Mouse (Mus musculus) midbrain, embryonic 16.5 days (tissue): ENCODE data around the gene Nav1. TPM values are rescaled to one million over a fixed set of nuclear protein-coding genes. Genes with fewer than 3 reads are reported as not detected.
A peak's percentile ranks its signal among the peaks of the same experiment; 100 is the strongest.

Experiments
- ATAC-seq: fragments of 200-750 bp; cut with Nextera tagmentation; 2 replicates; pipeline ENCODE4 v1.8.0; 2017; ENCODE audit warnings: moderate TSS enrichment
- H3K27ac ChIP-seq: fragments of 300-500 bp; sonication (generic); 2 replicates; pipeline ENCODE4 v1.5.1; 2014; ENCODE audit warnings: mild to moderate bottlenecking, low read length, mixed read lengths
- H3K27me3 ChIP-seq: fragments of 300-500 bp; sonication (generic); 2 replicates; pipeline ENCODE4 v1.6.1; 2014; ENCODE audit warnings: low read depth, low read length, mixed read lengths; ENCODE audit not compliant: control insufficient read depth, insufficient read depth
- H3K36me3 ChIP-seq: fragments of 300-500 bp; sonication (generic); 2 replicates; pipeline ENCODE4 v1.6.1; 2014; ENCODE audit warnings: mild to moderate bottlenecking, low read length, moderate library complexity, mixed read lengths; ENCODE audit not compliant: control insufficient read depth, insufficient read depth
- H3K4me1 ChIP-seq: fragments of 300-500 bp; sonication (generic); 2 replicates; pipeline ENCODE4 v1.6.1; 2014; ENCODE audit warnings: mild to moderate bottlenecking, low read length, mixed read lengths; ENCODE audit not compliant: control insufficient read depth, insufficient read depth
- H3K4me2 ChIP-seq: fragments of 300-500 bp; sonication (generic); 2 replicates; pipeline ENCODE4 v1.6.1; 2014; ENCODE audit warnings: mild to moderate bottlenecking, low read length, mixed read lengths
- H3K4me3 ChIP-seq: fragments of 300-500 bp; sonication (generic); 2 replicates; pipeline ENCODE4 v1.5.1; 2014; ENCODE audit warnings: low read depth, mild to moderate bottlenecking, low read length, moderate library complexity, mixed read lengths
- H3K9ac ChIP-seq: fragments of 300-500 bp; sonication (generic); 2 replicates; pipeline ENCODE4 v1.6.1; 2014; ENCODE audit warnings: low read depth, low read length, mixed read lengths
- H3K9me3 ChIP-seq: fragments of 300-500 bp; sonication (generic); replicated peaks from 2 replicates; pipeline ENCODE4 v1.6.1; 2014; ENCODE audit warnings: mild to moderate bottlenecking, low read length, mixed read lengths; ENCODE audit not compliant: control insufficient read depth, poor library complexity, severe bottlenecking
- WGBS: fragments of 180-500 bp; shearing (Covaris S2); extraction: QIAGEN DNeasy Blood & Tissue Kit; methylation state at CpG from one replicate; pipeline ENCODE4 v1.1.7; 2014; 5-methylcytosine and 5-hydroxymethylcytosine counted together
- polyA plus RNA-seq: library from polyadenylated mRNA; unstranded; fragments of >200 nt; fragmentation: Nextera tagmentation; extraction: Ambion mirVana; gene quantifications from 2 replicates; pipeline ENCODE4 v1.2.1, GENCODE M21; 2015

Nav1 gene
- polyA plus RNA-seq, 1 experiment from 2014 or later = 53.9 TPM

DNA sequence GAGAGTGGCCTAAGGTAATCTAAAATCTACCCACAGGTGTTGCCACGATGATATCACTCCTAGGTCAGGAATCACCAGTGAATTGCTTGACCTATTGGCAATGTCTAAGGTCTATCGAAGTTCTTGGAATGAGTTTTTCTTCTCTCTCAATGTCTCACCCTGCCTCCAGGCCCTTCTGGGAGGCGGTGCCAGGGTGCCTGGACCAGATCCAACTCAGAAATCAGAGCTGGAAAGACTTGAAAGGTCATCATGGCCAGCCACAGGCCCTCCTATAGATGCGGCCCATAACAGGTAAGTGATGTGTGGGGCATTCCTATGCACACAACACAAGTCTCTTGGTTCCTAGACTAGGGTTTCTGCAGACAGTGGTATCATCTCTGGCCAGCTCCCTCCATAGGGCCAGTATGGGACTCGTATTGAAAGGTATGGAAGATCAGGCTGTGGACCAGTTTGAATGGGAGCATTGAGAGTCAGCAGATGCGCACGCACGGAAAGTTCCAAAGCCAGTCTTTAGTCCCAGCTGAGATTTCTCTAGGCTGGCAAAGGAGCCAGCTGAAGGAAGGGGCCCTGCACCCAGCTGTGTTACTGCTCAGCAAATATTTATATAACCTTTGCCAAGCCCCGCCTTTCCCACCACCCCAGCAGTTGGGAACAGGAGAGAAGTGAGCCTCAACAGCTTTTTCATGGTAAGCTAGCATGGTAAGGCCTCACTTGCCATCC, 92.0 kb downstream of the Nav1 start:
- no peaks in the 10 kb centered on the region for H3K9me3 ChIP-seq
- H3K4me3 ChIP-seq = no peak overlapping the region
- no peak overlapping the region for H3K9ac ChIP-seq
- H3K27ac ChIP-seq = no peak overlapping the region
- no peaks in the 10 kb centered on the region for H3K36me3 ChIP-seq
- WGBS = 72% methylated on average over 9 of the region's 9 CpGs
- ATAC-seq = no peak
- peaks cover 30% of the 10 kb centered on the region for H3K4me1 ChIP-seq
- H3K4me2 ChIP-seq = no peak overlapping the region
- H3K27me3 ChIP-seq = no peaks in the 10 kb centered on the region

DNA sequence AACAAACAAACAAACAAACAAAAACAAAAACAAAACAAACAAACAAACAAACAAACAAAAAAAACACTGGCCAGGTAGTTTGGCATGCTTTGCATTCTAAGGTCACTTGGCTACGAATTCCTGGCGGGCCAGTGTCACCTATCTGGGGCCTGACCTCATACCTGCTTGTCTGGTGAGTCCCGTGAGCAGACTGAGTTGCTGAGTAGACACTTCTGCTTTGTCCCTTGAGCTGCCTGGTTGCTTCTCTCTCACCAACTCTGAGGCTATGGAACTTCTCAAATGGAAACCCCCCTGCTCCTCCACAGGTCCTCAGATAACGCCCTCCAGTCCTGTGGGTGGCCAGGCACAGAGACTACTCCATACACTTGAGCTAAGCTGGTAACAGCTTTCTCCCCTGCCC, 93.0 kb downstream of the Nav1 start:
- 76% methylated on average over 4 of the region's 4 CpGs for WGBS
- Histone ChIP-seq H3K27me3 (no peaks in the 10 kb centered on the region), H3K36me3 (no peaks in the 10 kb centered on the region), H3K4me2 (no peak overlapping the region), H3K4me1 (peaks cover 35% of the 10 kb centered on the region), H3K27ac (no peak overlapping the region), H3K9me3 (no peaks in the 10 kb centered on the region), H3K9ac (no peak overlapping the region), H3K4me3 (no peak overlapping the region)
- no peak for ATAC-seq

- WGBS = 44% methylated on average over 5 of the region's 5 CpGs
- Histone ChIP-seq H3K9me3 (no peaks in the 10 kb centered on the region), H3K36me3 (no peaks in the 10 kb centered on the region), H3K4me3 (no peak overlapping the region), H3K27me3 (no peaks in the 10 kb centered on the region), H3K9ac (no peak overlapping the region), H3K4me1 (peaks cover 35% of the 10 kb centered on the region), H3K27ac (no peak overlapping the region), H3K4me2 (no peak overlapping the region)
- ATAC-seq = no peak
Observed at GRCm38 (mm10) chr1:135513464-135513863, 93.6 kb downstream of the Nav1 start.

GRCm38 (mm10) chr1:135510346-135510977, 96.6 kb downstream of the Nav1 start:
- Histone ChIP-seq H3K27me3 (no peaks in the 10 kb centered on the region), H3K4me2 (peak overlapping the region; percentile 86), H3K9me3 (no peaks in the 10 kb centered on the region), H3K9ac (peak overlapping the region; percentile 82), H3K27ac (peak overlapping the region; percentile 90), H3K36me3 (no peaks in the 10 kb centered on the region), H3K4me3 (peak overlapping the region; percentile 57), H3K4me1 (peaks cover 42% of the 10 kb centered on the region)
- ATAC-seq = peak; percentile 85
- WGBS = 2% methylated on average over 30 of the region's 30 CpGs

DNA sequence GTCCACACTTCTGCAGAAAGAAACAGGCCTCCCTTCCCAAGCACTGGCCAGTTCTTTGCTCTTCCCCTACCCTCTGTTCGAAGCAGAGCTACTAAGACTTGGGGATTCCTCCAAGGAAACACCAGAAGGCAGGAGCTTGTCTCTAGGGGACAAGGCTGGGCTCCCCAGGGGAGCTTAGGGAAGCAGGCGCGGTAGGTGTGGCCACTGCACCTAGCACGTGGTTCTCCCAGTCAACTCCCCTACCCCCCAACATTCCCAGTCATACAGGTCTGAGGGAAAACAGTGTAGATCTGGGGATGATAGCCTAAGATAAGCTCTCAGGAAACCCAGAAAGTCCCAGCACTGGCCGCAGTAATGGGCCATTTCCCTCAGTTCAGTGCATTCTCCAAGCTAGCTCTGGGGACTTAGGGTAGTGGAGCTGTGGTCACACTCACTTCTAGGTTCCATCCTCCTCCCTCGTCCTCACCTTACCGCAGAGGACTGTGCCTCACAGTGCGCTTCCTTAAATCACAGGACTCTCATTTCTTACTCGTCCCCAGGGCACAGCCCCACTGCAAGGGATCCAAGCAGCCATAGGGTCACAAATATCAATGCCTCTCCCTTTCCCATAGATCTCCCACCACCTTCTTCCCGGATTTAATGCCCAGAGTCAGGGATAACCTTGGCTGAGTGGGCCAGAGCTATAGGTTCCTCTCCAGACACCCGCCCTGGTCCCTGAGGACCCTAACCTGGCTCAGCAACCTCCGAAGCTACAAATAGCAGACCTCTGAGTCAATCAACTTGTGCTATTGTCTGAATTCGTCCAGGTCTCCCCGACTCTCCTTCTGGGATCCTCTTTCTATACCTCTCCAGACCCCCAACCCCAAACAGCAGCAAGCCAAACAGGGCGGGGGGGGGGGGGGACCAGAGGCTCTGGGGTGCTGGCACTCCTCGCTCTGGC, 97.7 kb downstream of the Nav1 start:
- H3K4me3 ChIP-seq = peak overlapping the region; percentile 57
- no peaks in the 10 kb centered on the region for H3K27me3 ChIP-seq
- H3K4me1 ChIP-seq = peaks cover 41% of the 10 kb centered on the region
- ATAC-seq = peak; percentile 24
- peak overlapping the region; percentile 86 for H3K4me2 ChIP-seq
- H3K27ac ChIP-seq = peak overlapping the region; percentile 90
- 10% methylated on average over 15 of the region's 16 CpGs for WGBS
- H3K36me3 ChIP-seq = no peaks in the 10 kb centered on the region
- no peaks in the 10 kb centered on the region for H3K9me3 ChIP-seq
- H3K9ac ChIP-seq = peak overlapping the region; percentile 82

GRCm38 (mm10) chr1:135508349-135508634, 98.8 kb downstream of the Nav1 start:
- no peaks in the 10 kb centered on the region for H3K9me3 ChIP-seq
- ATAC-seq = no peak
- H3K27ac ChIP-seq = no peak overlapping the region
- peak overlapping the region; percentile 86 for H3K4me2 ChIP-seq
- H3K27me3 ChIP-seq = no peaks in the 10 kb centered on the region
- H3K9ac ChIP-seq = peak overlapping the region; percentile 4; the same call in 1 of the 2 replicates
- H3K4me3 ChIP-seq = 0 out of 2 replicates have a peak overlapping the region, but pooled peaks have one; percentile 57
- no peaks in the 10 kb centered on the region for H3K36me3 ChIP-seq
- WGBS = 8% methylated on average over 3 of the region's 3 CpGs
- peaks cover 37% of the 10 kb centered on the region for H3K4me1 ChIP-seq

DNA sequence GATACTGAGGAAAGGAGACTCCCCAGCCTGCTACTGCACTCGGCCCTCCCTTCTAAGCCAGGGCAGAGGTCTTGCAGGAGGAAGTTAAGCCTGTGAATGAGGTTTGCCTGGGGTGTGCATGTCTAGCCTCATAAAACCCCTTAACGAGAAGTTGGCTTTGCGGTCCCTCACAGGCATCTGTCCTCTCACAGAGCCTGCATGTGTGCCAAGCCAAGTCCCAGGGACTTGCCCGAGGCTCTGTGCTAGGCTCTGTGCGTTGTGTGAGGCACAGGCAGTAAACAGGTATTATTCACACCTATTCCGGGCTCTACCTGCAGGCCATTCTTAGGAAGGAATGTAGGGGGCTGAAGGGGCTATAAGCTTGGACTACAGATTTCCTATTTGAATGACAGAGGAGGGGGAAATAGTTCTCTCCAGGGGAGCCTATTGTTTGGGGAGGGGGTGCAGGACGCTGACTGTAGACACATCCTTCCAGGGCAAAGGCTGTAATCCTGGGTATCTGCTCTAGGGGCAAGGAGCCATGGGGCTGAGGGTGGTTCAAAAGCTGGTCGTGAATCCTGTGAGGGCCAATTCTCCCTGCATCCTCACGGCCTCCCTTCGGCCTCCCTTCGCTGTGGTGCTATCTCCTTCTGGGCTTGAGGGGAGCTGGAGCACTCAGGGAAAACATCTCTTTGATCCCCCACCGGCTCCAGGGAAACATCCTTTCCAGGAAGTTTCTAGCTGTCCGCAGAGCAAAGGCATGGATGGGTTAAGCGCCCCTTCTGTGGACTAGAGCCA, 99.3 kb downstream of the Nav1 start:
- Histone ChIP-seq H3K4me3 (no peak overlapping the region), H3K27me3 (no peaks in the 10 kb centered on the region), H3K4me2 (peak overlapping the region; percentile 86), H3K36me3 (no peaks in the 10 kb centered on the region), H3K27ac (no peak overlapping the region), H3K9ac (peak overlapping the region; percentile 4; the same call in 1 of the 2 replicates), H3K4me1 (peaks cover 32% of the 10 kb centered on the region), H3K9me3 (no peaks in the 10 kb centered on the region)
- no peak for ATAC-seq
- WGBS = 23% methylated on average over 14 of the region's 14 CpGs

- 72% methylated on average over 7 of the region's 7 CpGs for WGBS
Observed at GRCm38 (mm10) chr1:135505499-135505898, 101.6 kb downstream of the Nav1 start.

More at GRCm38 (mm10) chr1:135505499-135505898, 101.6 kb downstream of the Nav1 start:
- Histone ChIP-seq H3K36me3 (no peaks in the 10 kb centered on the region), H3K4me3 (no peak overlapping the region), H3K9ac (no peak overlapping the region), H3K27ac (no peak overlapping the region), H3K4me1 (peaks cover 22% of the 10 kb centered on the region), H3K9me3 (no peaks in the 10 kb centered on the region), H3K27me3 (no peaks in the 10 kb centered on the region), H3K4me2 (no peak overlapping the region)
- ATAC-seq = no peak
